Mouse (Mus musculus): Measurements from ENCODE around the gene Pltp. TPM values are rescaled to one million over a fixed set of nuclear protein-coding genes. Genes with fewer than 3 reads are reported as not detected.
"Not testable (repeated sequence)": the region's sequence is repeated elsewhere in the genome, so short reads cannot be mapped to it uniquely, and the experiment has no call there.

Pltp gene
- polyA plus RNA-seq, 1 experiment from 2014 or later, result 167 TPM

DNA sequence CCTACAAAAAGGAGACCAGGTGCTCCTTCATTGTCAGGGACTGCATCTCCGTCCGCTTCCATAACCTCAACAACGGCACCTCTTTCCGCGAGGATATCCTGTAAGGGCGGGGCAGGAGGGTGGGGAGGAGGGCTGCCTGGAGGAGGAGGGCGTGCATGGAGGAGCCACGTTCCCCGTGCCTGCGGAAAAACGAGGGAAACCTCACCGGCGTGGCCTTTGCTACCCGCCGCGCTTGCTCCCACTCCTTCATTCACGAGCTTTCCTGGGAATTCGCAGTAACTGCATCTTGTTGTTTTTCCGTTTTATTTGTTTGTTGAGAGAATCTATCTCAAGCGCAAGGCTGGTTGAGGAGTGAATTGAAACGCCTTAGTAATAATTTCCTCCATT lies 52.2 kb downstream of the Pltp start:
- 1% methylated on average over 21 of the region's 21 CpGs for WGBS
- ATAC-seq (ENCODE audit: low FRiP score), result peak; percentile 53; the same call in 1 of the 2 replicates

GRCm38 (mm10) chr2:164804533-164805331 lies 52.8 kb downstream of the Pltp start, which contains the start of the genes Acot8 and Zswim3:
TSS of gene Acot8 (minus strand) at chr2:164804882.
TSS of gene Zswim3 (plus strand) at chr2:164805098.
- H3K9me3 ChIP-seq (ENCODE audit: control insufficient read depth, low read length), result no peaks in the 10 kb centered on the region
- H3K4me2 ChIP-seq (replicated peaks), result peak within 1 kb of the TSS; percentile 64
- H3K36me3 ChIP-seq (replicated peaks; ENCODE audit: control insufficient read depth, insufficient read depth), result peaks cover 31% of the 10 kb centered on the region
- no peaks in the 10 kb centered on the region for H3K27me3 ChIP-seq (ENCODE audit: control insufficient read depth, insufficient read depth, low read length)
- H3K4me3 ChIP-seq (replicated peaks; ENCODE audit: low read length), result peak within 1 kb of the TSS; percentile 67
- peaks cover 21% of the 10 kb centered on the region; the same call in 1 of the 2 replicates for H3K4me1 ChIP-seq (replicated peaks; ENCODE audit: control insufficient read depth, insufficient read depth, low read length)
- peak; percentile 99 for DNase-seq (ENCODE audit: low spot score)
- 0% methylated on average over 47 of the region's 47 CpGs for WGBS
- peak; percentile 97 for ATAC-seq (ENCODE audit: low FRiP score)
- H3K9ac ChIP-seq, result peak within 1 kb of the TSS; percentile 75
- H3K27ac ChIP-seq, result peak within 1 kb of the TSS; percentile 85

More for the DNA sequence above, 52.2 kb downstream of the Pltp start:
- H3K27ac ChIP-seq, result peak overlapping the region; percentile 83
- no peaks in the 10 kb centered on the region for H3K27me3 ChIP-seq (ENCODE audit: control insufficient read depth, insufficient read depth, low read length)
- peak overlapping the region; percentile 73 for H3K9ac ChIP-seq
- no peak for DNase-seq (ENCODE audit: low spot score)
- peaks cover 25% of the 10 kb centered on the region for H3K36me3 ChIP-seq (replicated peaks; ENCODE audit: control insufficient read depth, insufficient read depth)
- peak overlapping the region; percentile 64 for H3K4me2 ChIP-seq (replicated peaks)
- peaks cover 21% of the 10 kb centered on the region; the same call in 1 of the 2 replicates for H3K4me1 ChIP-seq (replicated peaks; ENCODE audit: control insufficient read depth, insufficient read depth, low read length)
- H3K4me3 ChIP-seq (replicated peaks; ENCODE audit: low read length), result peak overlapping the region; percentile 67
- no peaks in the 10 kb centered on the region for H3K9me3 ChIP-seq (ENCODE audit: control insufficient read depth, low read length)

- H3K27me3 ChIP-seq (ENCODE audit: control insufficient read depth, insufficient read depth, low read length), result no peaks in the 10 kb centered on the region
- H3K9me3 ChIP-seq (ENCODE audit: control insufficient read depth, low read length), result no peaks in the 10 kb centered on the region
- peaks cover 33% of the 10 kb centered on the region for H3K36me3 ChIP-seq (replicated peaks; ENCODE audit: control insufficient read depth, insufficient read depth)
- DNase-seq (ENCODE audit: low spot score) (no peak), ATAC-seq (ENCODE audit: low FRiP score) (no peak)
- WGBS, result 67% methylated on average over 1 of the region's 1 CpGs
- peak overlapping the region; percentile 67 for H3K4me3 ChIP-seq (replicated peaks; ENCODE audit: low read length)
- H3K9ac ChIP-seq, result peak overlapping the region; percentile 75
- peak overlapping the region; percentile 64 for H3K4me2 ChIP-seq (replicated peaks)
- H3K4me1 ChIP-seq (replicated peaks; ENCODE audit: control insufficient read depth, insufficient read depth, low read length), result peaks cover 21% of the 10 kb centered on the region; the same call in 1 of the 2 replicates
- no peak overlapping the region for H3K27ac ChIP-seq
Measured at GRCm38 (mm10) chr2:164803921-164804313, 53.6 kb downstream of the Pltp start.

- Histone ChIP-seq H3K9me3 (ENCODE audit: control insufficient read depth, low read length) (no peaks in the 10 kb centered on the region), H3K36me3 (replicated peaks; ENCODE audit: control insufficient read depth, insufficient read depth) (peaks cover 32% of the 10 kb centered on the region), H3K4me1 (replicated peaks; ENCODE audit: control insufficient read depth, insufficient read depth, low read length) (peaks cover 21% of the 10 kb centered on the region; the same call in 1 of the 2 replicates), H3K9ac (peak overlapping the region; percentile 75), H3K4me2 (replicated peaks) (peak overlapping the region; percentile 64), H3K4me3 (replicated peaks; ENCODE audit: low read length) (peak overlapping the region; percentile 67), H3K27ac (no peak overlapping the region), H3K27me3 (ENCODE audit: control insufficient read depth, insufficient read depth, low read length) (no peaks in the 10 kb centered on the region)
- DNase-seq (ENCODE audit: low spot score), result no peak
- no peak for ATAC-seq (ENCODE audit: low FRiP score)
- 94% methylated on average over 16 of the region's 16 CpGs for WGBS
Measured at GRCm38 (mm10) chr2:164803201-164803920, 54.1 kb downstream of the Pltp start.

DNA sequence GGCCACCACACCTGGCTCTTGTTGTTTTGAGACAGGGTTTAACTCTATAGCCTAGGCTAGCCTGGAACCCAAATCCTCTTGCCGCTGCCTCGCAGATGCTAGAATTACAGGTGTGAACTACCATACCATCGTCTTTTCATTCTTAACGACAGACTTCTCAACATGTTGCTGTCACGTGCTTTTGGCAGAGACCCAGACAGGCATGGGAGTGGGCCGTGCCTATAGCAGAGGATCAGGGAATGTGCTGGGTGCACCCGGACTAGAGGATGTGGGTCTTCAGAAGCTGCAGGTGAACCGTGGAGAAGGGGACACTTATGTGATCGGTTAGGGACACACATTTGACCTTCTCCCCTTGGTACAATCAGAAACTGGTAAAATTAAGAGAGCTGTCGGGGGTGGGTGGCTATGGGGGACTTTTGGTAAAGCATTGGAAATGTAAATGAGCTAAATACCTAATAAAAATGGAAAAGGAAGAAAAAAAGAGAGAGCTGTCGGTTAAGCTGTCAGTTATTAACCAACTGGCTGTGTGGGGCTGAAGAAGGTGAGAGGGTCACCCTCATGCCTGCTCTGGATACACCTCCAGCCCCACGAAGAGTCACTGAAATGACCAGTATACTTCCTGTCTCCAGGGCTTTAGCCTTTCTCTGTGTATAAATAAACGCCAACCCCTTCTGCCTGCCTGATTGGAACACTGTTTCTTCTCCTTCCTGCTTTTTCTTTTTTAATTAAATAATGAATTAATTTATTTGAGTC lies 57.1 kb downstream of the Pltp start:
- peaks cover 59% of the 10 kb centered on the region for H3K36me3 ChIP-seq (replicated peaks; ENCODE audit: control insufficient read depth, insufficient read depth)
- DNase-seq (ENCODE audit: low spot score), result no peak

GRCm38 (mm10) chr2:164798554-164798953 lies 59.0 kb downstream of the Pltp start:
- not testable (repeated sequence) for H3K4me1 ChIP-seq (replicated peaks; ENCODE audit: control insufficient read depth, insufficient read depth, low read length); H3K9ac ChIP-seq; H3K27me3 ChIP-seq (ENCODE audit: control insufficient read depth, insufficient read depth, low read length); H3K4me3 ChIP-seq (replicated peaks; ENCODE audit: low read length); H3K4me2 ChIP-seq (replicated peaks); ATAC-seq (ENCODE audit: low FRiP score); DNase-seq (ENCODE audit: low spot score); H3K27ac ChIP-seq; H3K9me3 ChIP-seq (ENCODE audit: control insufficient read depth, low read length)
- 83% methylated on average over 6 of the region's 6 CpGs for WGBS
- peaks cover 69% of the 10 kb centered on the region for H3K36me3 ChIP-seq (replicated peaks; ENCODE audit: control insufficient read depth, insufficient read depth)

More for the DNA sequence above, 57.1 kb downstream of the Pltp start:
- Histone ChIP-seq H3K9me3 (ENCODE audit: control insufficient read depth, low read length) (no peaks in the 10 kb centered on the region), H3K27me3 (ENCODE audit: control insufficient read depth, insufficient read depth, low read length) (no peaks in the 10 kb centered on the region), H3K4me1 (replicated peaks; ENCODE audit: control insufficient read depth, insufficient read depth, low read length) (peaks cover 15% of the 10 kb centered on the region; the same call in 1 of the 2 replicates), H3K9ac (no peak overlapping the region), H3K4me2 (replicated peaks) (no peak overlapping the region), H3K27ac (no peak overlapping the region), H3K4me3 (replicated peaks; ENCODE audit: low read length) (no peak overlapping the region)
- no peak for ATAC-seq (ENCODE audit: low FRiP score)
- 92% methylated on average over 13 of the region's 13 CpGs for WGBS

- Histone ChIP-seq H3K9me3 (ENCODE audit: control insufficient read depth, low read length) (no peaks in the 10 kb centered on the region), H3K4me3 (replicated peaks; ENCODE audit: low read length) (no peak overlapping the region), H3K27me3 (ENCODE audit: control insufficient read depth, insufficient read depth, low read length) (no peaks in the 10 kb centered on the region), H3K27ac (no peak overlapping the region), H3K4me1 (replicated peaks; ENCODE audit: control insufficient read depth, insufficient read depth, low read length) (no peaks in the 10 kb centered on the region), H3K36me3 (replicated peaks; ENCODE audit: control insufficient read depth, insufficient read depth) (peaks cover 84% of the 10 kb centered on the region), H3K4me2 (replicated peaks) (no peak overlapping the region), H3K9ac (no peak overlapping the region)
- WGBS, result 84% methylated on average over 4 of the region's 4 CpGs
- no peak for ATAC-seq (ENCODE audit: low FRiP score)
- no peak for DNase-seq (ENCODE audit: low spot score)
Measured at GRCm38 (mm10) chr2:164795868-164796267, 61.6 kb downstream of the Pltp start.

GRCm38 (mm10) chr2:164794293-164794692 lies 63.2 kb downstream of the Pltp start:
- WGBS, result 37% methylated on average over 5 of the region's 5 CpGs
- DNase-seq (ENCODE audit: low spot score) (peak; percentile 89), ATAC-seq (ENCODE audit: low FRiP score) (0 out of 2 replicates have a peak, but pooled peaks have one; percentile 28)
- H3K36me3 ChIP-seq (replicated peaks; ENCODE audit: control insufficient read depth, insufficient read depth), result peaks cover 83% of the 10 kb centered on the region
- H3K27ac ChIP-seq, result no peak overlapping the region
- no peaks in the 10 kb centered on the region for H3K4me1 ChIP-seq (replicated peaks; ENCODE audit: control insufficient read depth, insufficient read depth, low read length)
- H3K27me3 ChIP-seq (ENCODE audit: control insufficient read depth, insufficient read depth, low read length), result no peaks in the 10 kb centered on the region
- no peak overlapping the region for H3K9ac ChIP-seq
- H3K9me3 ChIP-seq (ENCODE audit: control insufficient read depth, low read length), result no peaks in the 10 kb centered on the region
- no peak overlapping the region for H3K4me2 ChIP-seq (replicated peaks)
- H3K4me3 ChIP-seq (replicated peaks; ENCODE audit: low read length), result no peak overlapping the region
